Mouse (Mus musculus): ENCODE data around the gene Gfm2. TPM values are rescaled to one million over a fixed set of nuclear protein-coding genes. Genes with fewer than 3 reads are reported as not detected.

The Gfm2 gene
- 70.6 and 100 TPM in 2 replicates for total RNA-seq (2012; rRNA removed)

DNA sequence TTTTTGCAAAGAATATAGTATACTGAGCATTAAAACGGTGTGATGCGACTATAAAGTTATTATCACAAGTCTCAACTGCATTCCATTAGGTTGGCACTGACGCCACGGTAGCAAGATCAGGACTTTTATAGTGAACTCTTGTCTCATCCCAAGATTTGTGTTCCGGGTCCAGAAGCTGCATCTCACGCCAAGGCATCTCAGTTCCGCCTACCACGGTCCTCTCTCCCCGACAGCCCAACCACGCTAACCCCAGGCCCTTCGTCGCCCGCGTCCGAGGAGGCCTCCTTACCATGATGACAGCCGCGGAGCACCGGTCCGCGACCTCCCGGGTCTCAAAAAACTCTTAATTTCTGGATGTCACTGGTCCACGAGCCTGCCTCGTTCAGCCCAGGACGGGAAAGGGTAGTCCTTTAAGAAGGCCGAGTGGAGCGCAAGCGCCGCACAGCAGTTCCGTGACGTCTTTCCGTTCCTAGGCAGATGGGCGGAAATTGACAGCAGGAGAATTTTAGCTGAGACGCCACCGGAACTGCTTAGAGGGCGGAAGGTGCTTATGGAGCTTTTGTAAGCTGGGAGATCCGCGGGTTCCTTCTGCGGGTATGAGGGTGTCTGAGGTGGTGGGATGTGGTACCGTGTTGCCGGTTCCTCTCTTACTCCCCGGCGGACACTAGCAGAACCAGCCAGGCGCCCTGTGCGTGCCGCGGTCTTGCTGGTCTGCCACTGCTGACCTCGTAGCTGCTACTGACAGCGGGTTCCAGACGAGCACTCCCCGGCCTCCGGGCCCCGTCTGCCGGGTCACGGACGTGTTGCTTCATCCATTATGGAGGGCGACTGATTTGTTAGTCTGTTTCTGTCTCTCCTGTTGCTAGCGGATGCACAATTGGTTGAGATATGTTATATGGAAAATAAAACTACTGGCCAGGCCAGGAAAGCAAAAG, at the start of gene Gfm2, which contains the start of gene Nsa2:
Gene Gfm2 (plus strand): TSS at position 472 of the 935 bp plus-strand sequence.
Gene Nsa2 (minus strand): TSS at position 472 of the 935 bp plus-strand sequence.
- Histone ChIP-seq H3K4me3 (ENCODE audit: insufficient read depth in 1 of 2, low read depth in 1 of 2, low read length in 2 of 2, poor library complexity in 1 of 2, severe bottlenecking in 1 of 2) (peak within 1 kb of the TSS; percentile 98 to 100), H3K9me3 (ENCODE audit: control insufficient read depth, insufficient read depth, low read depth, low read length) (no peaks in the 10 kb centered on the region), H3K27ac (ENCODE audit: insufficient read depth, low read depth, low read length, poor library complexity, severe bottlenecking) (peak within 1 kb of the TSS; percentile 54), H3K9ac (ENCODE audit: insufficient read depth, low read depth, low read length, poor library complexity, severe bottlenecking) (peak within 1 kb of the TSS; percentile 98), H3K36me3 (ENCODE audit: control insufficient read depth, insufficient read depth, low read length, poor library complexity, severe bottlenecking) (peaks cover 7% of the 10 kb centered on the region), H3K4me1 (ENCODE audit: control insufficient read depth in 2 of 2, insufficient read depth in 2 of 2, low read length in 2 of 2, poor library complexity in 1 of 2) (peaks cover 0 to 4% of the 10 kb centered on the region in 2 experiments; a peak in 1 of 4 replicates)
- in situ Hi-C loops (cut with MboI; ENCODE audit: low sequenced_read_pairs in 2 of 2, unreplicated experiment in 2 of 2), result no loop called here
- DNase-seq (ENCODE audit: low read depth, low spot score), result peak; percentile 93
- 0 out of 2 replicates have a peak, but pooled peaks have one; percentile 27 for TF ChIP-seq CHD2 (IDR thresholded peaks at IDR 0.05; ENCODE audit: low read depth, low read length)
- no peak for TF ChIP-seq ZC3H11A (IDR thresholded peaks at IDR 0.05; ENCODE audit: borderline replicate concordance, low read depth, low read length)
- 0 out of 2 replicates have a peak, but pooled peaks have one; percentile 6 for TF ChIP-seq MAFK (IDR thresholded peaks at IDR 0.05; ENCODE audit: insufficient read depth, low read depth, low read length)
- TF ChIP-seq HCFC1 (IDR thresholded peaks at IDR 0.05; ENCODE audit: borderline replicate concordance, insufficient read depth, low read length), result peak; percentile 86
- TF ChIP-seq ZNF384 (IDR thresholded peaks at IDR 0.05; ENCODE audit: low read depth, low read length), result peak; percentile 16; the same call in 1 of the 2 replicates

DNA sequence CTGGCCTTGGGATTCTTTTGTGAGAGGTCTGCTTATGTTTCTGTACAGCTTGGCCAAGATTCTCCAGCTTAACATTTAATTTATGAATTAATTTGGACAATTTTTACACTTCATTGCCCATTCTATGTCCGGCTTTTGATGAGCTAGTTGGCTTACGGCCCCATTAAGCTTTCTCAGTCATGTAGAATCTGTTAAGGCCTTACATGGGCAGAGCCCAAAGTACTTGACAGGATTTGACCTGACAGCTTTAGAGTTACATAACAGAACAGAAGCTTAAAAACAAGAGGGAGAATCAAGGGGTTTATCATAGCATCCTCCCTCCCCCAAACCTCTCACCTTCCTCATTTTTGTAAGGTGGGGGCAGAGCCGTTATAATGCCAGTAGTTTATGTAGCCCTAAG, 49.6 kb upstream of the Gfm2 start:
- H3K4me3 ChIP-seq (ENCODE audit: insufficient read depth in 1 of 2, low read depth in 1 of 2, low read length in 2 of 2, poor library complexity in 1 of 2, severe bottlenecking in 1 of 2), result no peak overlapping the region
- H3K36me3 ChIP-seq (ENCODE audit: control insufficient read depth, insufficient read depth, low read length, poor library complexity, severe bottlenecking), result peaks cover 6% of the 10 kb centered on the region; the same call in 1 of the 2 replicates
- H3K9ac ChIP-seq (ENCODE audit: insufficient read depth, low read depth, low read length, poor library complexity, severe bottlenecking), result no peak overlapping the region; the same call in 1 of the 2 replicates
- H3K27ac ChIP-seq (ENCODE audit: insufficient read depth, low read depth, low read length, poor library complexity, severe bottlenecking), result peak overlapping the region; percentile 17; the same call in 1 of the 2 replicates
- DNase-seq (ENCODE audit: low read depth, low spot score), result no peak
- peaks cover 5 to 10% of the 10 kb centered on the region in 2 experiments for H3K4me1 ChIP-seq (ENCODE audit: control insufficient read depth in 2 of 2, insufficient read depth in 2 of 2, low read length in 2 of 2, poor library complexity in 1 of 2)
- in situ Hi-C loops (cut with MboI; ENCODE audit: low sequenced_read_pairs in 2 of 2, unreplicated experiment in 2 of 2), result no loop called here
- TF ChIP-seq CHD2 (IDR thresholded peaks at IDR 0.05; ENCODE audit: low read depth, low read length), result no peak
- TF ChIP-seq MAFK (IDR thresholded peaks at IDR 0.05; ENCODE audit: insufficient read depth, low read depth, low read length), result no peak
- TF ChIP-seq ZC3H11A (IDR thresholded peaks at IDR 0.05; ENCODE audit: borderline replicate concordance, low read depth, low read length), result no peak
- no peak for TF ChIP-seq ZNF384 (IDR thresholded peaks at IDR 0.05; ENCODE audit: low read depth, low read length)
- H3K9me3 ChIP-seq (ENCODE audit: control insufficient read depth, insufficient read depth, low read depth, low read length), result no peaks in the 10 kb centered on the region

DNA sequence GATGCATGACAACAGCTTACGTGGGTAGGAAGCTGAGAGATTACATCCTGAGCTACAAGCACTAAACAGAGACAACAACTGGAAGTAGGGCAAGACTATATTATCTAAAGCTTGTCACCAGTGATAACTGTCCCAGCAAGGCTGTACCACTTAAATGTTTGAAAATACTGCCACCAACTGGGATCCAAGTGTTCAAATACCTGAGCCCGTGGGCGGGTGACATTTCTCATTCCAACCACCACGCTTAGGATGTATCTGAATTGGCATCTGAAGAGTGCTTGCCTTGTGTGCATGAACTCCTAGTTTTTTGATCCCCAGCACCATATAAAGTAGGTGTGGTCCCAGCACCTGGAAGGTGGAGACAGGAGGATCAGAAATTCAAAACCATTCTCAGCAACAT, 42.0 kb upstream of the Gfm2 start:
- in situ Hi-C loops (cut with MboI; ENCODE audit: low sequenced_read_pairs in 2 of 2, unreplicated experiment in 2 of 2), result no loop called here
- Histone ChIP-seq H3K4me3 (ENCODE audit: insufficient read depth in 1 of 2, low read depth in 1 of 2, low read length in 2 of 2, poor library complexity in 1 of 2, severe bottlenecking in 1 of 2) (no peak overlapping the region), H3K9ac (ENCODE audit: insufficient read depth, low read depth, low read length, poor library complexity, severe bottlenecking) (no peak overlapping the region), H3K4me1 (ENCODE audit: control insufficient read depth in 2 of 2, insufficient read depth in 2 of 2, low read length in 2 of 2, poor library complexity in 1 of 2) (peaks cover 4% of the 10 kb centered on the region in 2 experiments), H3K27ac (ENCODE audit: insufficient read depth, low read depth, low read length, poor library complexity, severe bottlenecking) (no peak overlapping the region), H3K9me3 (ENCODE audit: control insufficient read depth, insufficient read depth, low read depth, low read length) (no peaks in the 10 kb centered on the region), H3K36me3 (ENCODE audit: control insufficient read depth, insufficient read depth, low read length, poor library complexity, severe bottlenecking) (peaks cover 23% of the 10 kb centered on the region)
- no peak for DNase-seq (ENCODE audit: low read depth, low spot score)
- no peak for TF ChIP-seq ZC3H11A (IDR thresholded peaks at IDR 0.05; ENCODE audit: borderline replicate concordance, low read depth, low read length)
- TF ChIP-seq HCFC1 (IDR thresholded peaks at IDR 0.05; ENCODE audit: borderline replicate concordance, insufficient read depth, low read length), result no peak
- no peak for TF ChIP-seq ZNF384 (IDR thresholded peaks at IDR 0.05; ENCODE audit: low read depth, low read length)
- TF ChIP-seq MAFK (IDR thresholded peaks at IDR 0.05; ENCODE audit: insufficient read depth, low read depth, low read length), result no peak
- TF ChIP-seq CHD2 (IDR thresholded peaks at IDR 0.05; ENCODE audit: low read depth, low read length), result no peak

DNA sequence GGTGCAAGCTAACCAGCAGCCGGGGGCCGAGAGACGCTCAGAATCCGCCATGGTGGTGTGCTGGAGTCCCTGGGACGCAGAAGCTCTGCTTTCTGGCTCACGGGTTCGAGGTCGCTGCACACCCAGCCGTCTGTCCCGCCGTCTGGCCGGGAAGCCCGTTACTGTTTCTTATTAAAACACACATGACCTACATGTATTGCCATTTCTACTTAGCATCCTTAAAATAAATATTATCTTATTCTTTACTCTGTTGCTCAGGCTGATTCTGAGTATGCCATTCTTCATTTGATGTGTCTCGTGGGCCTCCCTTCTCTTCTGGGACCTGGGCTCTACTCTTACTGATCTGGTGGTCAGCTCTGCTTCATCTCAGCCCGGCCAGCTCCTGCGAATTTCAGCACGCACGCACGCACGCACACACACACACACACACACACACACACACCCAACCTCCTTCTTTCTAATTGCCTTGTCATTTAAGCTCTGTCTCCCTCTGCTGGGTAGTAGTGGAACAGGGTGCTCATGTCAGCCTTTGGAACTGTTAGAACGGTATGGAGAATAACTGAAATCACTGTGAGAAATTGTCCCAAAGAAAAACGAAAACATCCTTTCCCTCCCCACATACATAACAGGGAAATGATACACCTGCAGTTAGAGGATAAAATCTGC, 38.4 kb upstream of the Gfm2 start, which contains the start of gene Gm6169:
Gene Gm6169 (minus strand): TSS at position 51 of the 666 bp plus-strand sequence.
- Histone ChIP-seq H3K9ac (ENCODE audit: insufficient read depth, low read depth, low read length, poor library complexity, severe bottlenecking) (no peak within 1 kb of the TSS), H3K4me3 (ENCODE audit: insufficient read depth in 1 of 2, low read depth in 1 of 2, low read length in 2 of 2, poor library complexity in 1 of 2, severe bottlenecking in 1 of 2) (no peak within 1 kb of the TSS), H3K4me1 (ENCODE audit: control insufficient read depth in 2 of 2, insufficient read depth in 2 of 2, low read length in 2 of 2, poor library complexity in 1 of 2) (peaks cover 4% of the 10 kb centered on the region in 2 experiments; a peak in 3 of 4 replicates), H3K36me3 (ENCODE audit: control insufficient read depth, insufficient read depth, low read length, poor library complexity, severe bottlenecking) (peaks cover 26% of the 10 kb centered on the region), H3K9me3 (ENCODE audit: control insufficient read depth, insufficient read depth, low read depth, low read length) (no peaks in the 10 kb centered on the region), H3K27ac (ENCODE audit: insufficient read depth, low read depth, low read length, poor library complexity, severe bottlenecking) (no peak within 1 kb of the TSS)
- in situ Hi-C loops (cut with MboI; ENCODE audit: low sequenced_read_pairs in 2 of 2, unreplicated experiment in 2 of 2), result no loop called here
- peak; percentile 66 for DNase-seq (ENCODE audit: low read depth, low spot score)
- TF ChIP-seq ZC3H11A (IDR thresholded peaks at IDR 0.05; ENCODE audit: borderline replicate concordance, low read depth, low read length) (0 out of 2 replicates have a peak, but pooled peaks have one; percentile 12), MAFK (IDR thresholded peaks at IDR 0.05; ENCODE audit: insufficient read depth, low read depth, low read length) (no peak)
